Mouse (Mus musculus) megakaryocyte, embryonic 14.5 days (primary cell): ENCODE data around the gene Ikzf1.

Experiments used
- FLI1 ChIP-seq: IDR thresholded peaks from 2 replicates; pipeline ENCODE4 v1.6.1; 2012; ENCODE audit warnings: low read length, inconsistent platforms, mixed read lengths
- GATA1 ChIP-seq: IDR thresholded peaks from 3 replicates; pipeline ENCODE4 v1.6.1; 2012; ENCODE audit warnings: mixed read lengths, low read length, inconsistent platforms, borderline replicate concordance

- TF ChIP-seq GATA1 (no peak), FLI1 (no peak)
Measured at GRCm38 (mm10) chr11:11696814-11697213, 12.0 kb downstream of the Ikzf1 start.
